Mouse (Mus musculus) ES-E14 (cell line): Measurements from ENCODE around the gene Slc16a6.

Experiments used
- CHD2 ChIP-seq: IDR thresholded peaks from 2 replicates; pipeline ENCODE4 v1.6.1; 2014; ENCODE audit warnings: mild to moderate bottlenecking, low read depth, low read length, inconsistent platforms
- HCFC1 ChIP-seq: IDR thresholded peaks from 2 replicates; pipeline ENCODE4 v1.6.1; 2012; ENCODE audit warnings: low read length, inconsistent platforms, borderline replicate concordance; ENCODE audit not compliant: insufficient read depth
- MAFK ChIP-seq: IDR thresholded peaks from 2 replicates; pipeline ENCODE4 v1.6.1; 2014; ENCODE audit warnings: mild to moderate bottlenecking, low read depth, low read length, inconsistent platforms; ENCODE audit not compliant: insufficient read depth
- ZC3H11A ChIP-seq: IDR thresholded peaks from 2 replicates; pipeline ENCODE4 v1.6.1; 2012; ENCODE audit warnings: low read depth, mild to moderate bottlenecking, inconsistent platforms, low read length, borderline replicate concordance
- ZNF384 ChIP-seq: IDR thresholded peaks from 2 replicates; pipeline ENCODE4 v1.6.1; 2012; ENCODE audit warnings: low read depth, low read length, inconsistent platforms

DNA sequence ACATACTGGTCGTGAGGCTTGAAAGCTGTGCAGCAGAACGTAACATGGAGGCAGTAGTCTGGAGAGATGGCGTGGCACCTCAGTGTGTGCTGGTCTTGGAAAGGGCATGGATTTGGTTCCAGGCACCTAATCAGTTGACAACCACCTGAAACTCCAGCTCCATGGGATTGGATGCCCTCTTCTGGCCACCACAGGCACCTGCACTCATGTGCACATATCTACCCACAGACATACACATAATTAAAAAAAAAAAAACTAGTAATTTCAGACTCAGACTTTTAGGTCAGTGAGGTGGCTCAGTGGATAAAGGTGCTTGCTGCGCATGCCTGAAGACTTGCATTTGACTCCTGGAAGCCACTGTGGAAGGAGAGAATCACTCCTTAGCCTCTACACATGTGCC is 51.1 kb downstream of the Slc16a6 start:
- TF ChIP-seq ZNF384 = peak; percentile 74; the same call in 1 of the 2 replicates
- no peak for TF ChIP-seq HCFC1
- TF ChIP-seq CHD2 = no peak
- TF ChIP-seq ZC3H11A = no peak; the same call in 1 of the 2 replicates
- TF ChIP-seq MAFK = no peak
